Mouse (Mus musculus) ES-Bruce4 (cell line): ENCODE results near the gene Trpt1.

ENCODE experiments used
- CTCF ChIP-seq: IDR thresholded peaks from one replicate; pipeline ENCODE4 v1.8.1; 2011; ENCODE audit warnings: low read depth, low read length
- EP300 ChIP-seq: IDR thresholded peaks from 2 replicates; pipeline ENCODE4 v1.6.1; 2011; ENCODE audit warnings: low read depth, low read length; ENCODE audit not compliant: insufficient read depth

- TF ChIP-seq EP300 = no peak
- TF ChIP-seq CTCF = no peak
These were observed 9.8 kb upstream of the Trpt1 start for GRCm38 (mm10) chr19:6985951-6986708.
